Mouse (Mus musculus) lung, postnatal 0 days (tissue): Measurements from ENCODE around the gene Zfp1.

Source experiments
- CTCF ChIP-seq: IDR thresholded peaks from 2 replicates; pipeline ENCODE4 v1.5.1; 2016; ENCODE audit warnings: antibody characterized with exemption, mild to moderate bottlenecking
- EP300 ChIP-seq: IDR thresholded peaks from 2 replicates; pipeline ENCODE4 v1.6.1; 2016; ENCODE audit warnings: antibody characterized with exemption, mild to moderate bottlenecking, control low read depth

- TF ChIP-seq CTCF, result no peak
- TF ChIP-seq EP300, result no peak
Observed at GRCm38 (mm10) chr8:111705699-111706098, 62.5 kb downstream of the Zfp1 start.
